Mouse (Mus musculus) myocyte (in vitro differentiated cells): ENCODE measurements at regions not wholly inside any gene's neighbourhood (a gene's known extent, or its start where the extent isn't known, plus 50 kb on each side); places are given as distances from the start of the nearest gene placed in this dataset.

ENCODE experiments used
- CEBPB ChIP-seq: IDR thresholded peaks from 2 replicates; pipeline ENCODE4 v1.6.1; 2011; ENCODE audit warnings: mild to moderate bottlenecking, moderate library complexity; ENCODE audit not compliant: poor library complexity, insufficient read depth, severe bottlenecking
- E2F4 ChIP-seq: IDR thresholded peaks from one replicate; pipeline ENCODE4 v1.6.1; 2011; ENCODE audit warnings: mild to moderate bottlenecking, control low read depth, moderate library complexity; ENCODE audit not compliant: insufficient read depth
- MAX ChIP-seq: IDR thresholded peaks from one replicate; pipeline ENCODE4 v1.6.1; 2011; ENCODE audit warnings: low read depth, mild to moderate bottlenecking, control low read depth
- MYOD1 ChIP-seq, 3 experiments: IDR thresholded peaks; one replicate each; pipeline ENCODE4 v1.6.1; 2011; ENCODE audit warnings: control low read depth in 2 of 3, low read depth in 2 of 3, mild to moderate bottlenecking in 2 of 3, moderate library complexity in 1 of 3; ENCODE audit not compliant: insufficient read length in 2 of 3, control insufficient read depth in 1 of 3
- MYOG ChIP-seq, 3 experiments: IDR thresholded peaks; one replicate each; pipeline ENCODE4 v1.6.1; 2011; ENCODE audit warnings: control low read depth in 2 of 3, low read depth in 2 of 3, mild to moderate bottlenecking in 2 of 3; ENCODE audit not compliant: insufficient read length in 2 of 3, control insufficient read depth in 1 of 3, insufficient read depth in 1 of 3
- POLR2A ChIP-seq: IDR thresholded peaks from one replicate; pipeline ENCODE4 v1.6.1; 2011; ENCODE audit warnings: low read depth, mild to moderate bottlenecking, control low read depth, moderate library complexity; ENCODE audit not compliant: insufficient read length
- POLR2AphosphoS2 ChIP-seq: IDR thresholded peaks from one replicate; pipeline ENCODE4 v1.6.1; 2011; ENCODE audit warnings: low read depth, control low read depth; ENCODE audit not compliant: insufficient read length
- REST ChIP-seq: IDR thresholded peaks from one replicate; pipeline ENCODE4 v1.6.1; 2011; ENCODE audit warnings: mild to moderate bottlenecking, control low read depth, moderate library complexity; ENCODE audit not compliant: insufficient read depth, insufficient read length
- SRF ChIP-seq: IDR thresholded peaks from one replicate; pipeline ENCODE4 v1.6.1; 2011; ENCODE audit warnings: low read depth; ENCODE audit not compliant: control insufficient read depth, insufficient read length
- TCF12 ChIP-seq: IDR thresholded peaks from one replicate; pipeline ENCODE4 v1.6.1; 2011; ENCODE audit warnings: mild to moderate bottlenecking, control low read depth; ENCODE audit not compliant: poor library complexity, insufficient read depth, severe bottlenecking
- TCF3 ChIP-seq: IDR thresholded peaks from one replicate; pipeline ENCODE4 v1.6.1; 2011; ENCODE audit warnings: low read depth, control low read depth; ENCODE audit not compliant: insufficient read length
- USF1 ChIP-seq: IDR thresholded peaks from one replicate; pipeline ENCODE4 v1.6.1; 2011; ENCODE audit warnings: low read depth, mild to moderate bottlenecking, control low read depth, moderate library complexity

GRCm38 (mm10) chr13:118981196-118981810 lies 311.7 kb downstream of the Fgf10 start:
- TF ChIP-seq CEBPB (no peak), POLR2A (no peak), TCF12 (no peak), TCF3 (no peak), MAX (no peak), USF1 (no peak), E2F4 (no peak), POLR2AphosphoS2 (no peak), REST (no peak), SRF (no peak), MYOG (IDR thresholded peaks at IDR 0.05; ENCODE audit: control insufficient read depth in 1 of 3, insufficient read depth in 1 of 3, insufficient read length in 2 of 3, low read depth in 2 of 3) (no peak), MYOD1 (IDR thresholded peaks at IDR 0.05; ENCODE audit: control insufficient read depth in 1 of 3, insufficient read length in 2 of 3, low read depth in 2 of 3) (no peak)
